Mouse (Mus musculus) monocyte, adult 59 days (primary cell): Measurements from ENCODE around the gene Bmp7. TPM values are rescaled to one million over a fixed set of nuclear protein-coding genes. Genes with fewer than 3 reads are reported as not detected.

ENCODE experiments used
- total RNA-seq, 2 experiments: library from RNA; stranded (reverse); gene quantifications; one replicate each; pipeline ENCODE4 v1.2.4; 2023

Gene Bmp7
- not detected for total RNA-seq

GRCm38 (mm10) chr2:172940003-172940798, at the start of gene Bmp7:
TSS of gene Bmp7 (minus strand) at chr2:172940321.

GRCm38 (mm10) chr2:172977409-172978130, 37.4 kb upstream of the Bmp7 start, which contains the start of gene Spo11:
TSS of gene Spo11 (plus strand) at chr2:172977700.

Other genes starting within 250 kb of the Bmp7 start
- gene Spo11, start 37.4 kb upstream of the Bmp7 start, total RNA-seq, result not detected
- gene Rae1, start 59.8 kb upstream of the Bmp7 start, total RNA-seq, result 10 to 100 TPM; 40.4 to 45.7 TPM
- 10 to 100 TPM; 56.3 to 61.8 TPM for gene Rbm38, start 80.2 kb upstream of the Bmp7 start, total RNA-seq
- not detected for gene Ctcfl, start 179.2 kb upstream of the Bmp7 start, total RNA-seq
- not detected for gene Pck1, start 212.7 kb upstream of the Bmp7 start, total RNA-seq